Mouse (Mus musculus) limb, embryonic 14.5 days (tissue): ENCODE results near the gene Abcb6. TPM values are rescaled to one million over a fixed set of nuclear protein-coding genes. Genes with fewer than 3 reads are reported as not detected.

ENCODE experiments used
- ATAC-seq: fragments of 200-750 bp; cut with Nextera tagmentation; 2 replicates; pipeline ENCODE4 v1.8.0; 2017; ENCODE audit warnings: low read depth, moderate number of reproducible peaks, moderate TSS enrichment; ENCODE audit not compliant: low FRiP score
- DNase-seq: peaks from one replicate; pipeline ENCODE4 v3.0.0-alpha.2; 2015; ENCODE audit warnings: low spot score
- H3K27ac ChIP-seq: fragments of 300-500 bp; sonication (generic); replicated peaks from 2 replicates; pipeline ENCODE4 v1.5.1; 2014; ENCODE audit warnings: low read depth, mild to moderate bottlenecking, low read length, moderate library complexity, mixed read lengths
- H3K27me3 ChIP-seq: fragments of 300-500 bp; sonication (generic); 2 replicates; pipeline ENCODE4 v1.6.1; 2014; ENCODE audit warnings: low read length, mixed read lengths; ENCODE audit not compliant: control insufficient read depth, insufficient read depth
- H3K36me3 ChIP-seq: fragments of 300-500 bp; sonication (generic); 2 replicates; pipeline ENCODE4 v1.6.1; 2014; ENCODE audit warnings: mild to moderate bottlenecking, low read length, moderate library complexity, mixed read lengths; ENCODE audit not compliant: control insufficient read depth, insufficient read depth
- H3K4me1 ChIP-seq: fragments of 300-500 bp; sonication (generic); 2 replicates; pipeline ENCODE4 v1.6.1; 2014; ENCODE audit warnings: antibody characterized with exemption, low read length, mixed read lengths; ENCODE audit not compliant: control insufficient read depth, insufficient read depth
- H3K4me2 ChIP-seq: fragments of 300-500 bp; sonication (generic); replicated peaks from 2 replicates; pipeline ENCODE4 v1.6.1; 2014; ENCODE audit warnings: low read depth, mild to moderate bottlenecking, low read length, moderate library complexity; ENCODE audit not compliant: severe bottlenecking
- H3K4me3 ChIP-seq: fragments of 300-500 bp; sonication (generic); replicated peaks from 2 replicates; pipeline ENCODE4 v1.5.1; 2014; ENCODE audit warnings: low read length
- H3K9ac ChIP-seq: fragments of 300-500 bp; sonication (generic); 2 replicates; pipeline ENCODE4 v1.6.1; 2014; ENCODE audit warnings: mild to moderate bottlenecking, low read depth, low read length, moderate library complexity; ENCODE audit not compliant: severe bottlenecking
- H3K9me3 ChIP-seq: fragments of 300-500 bp; sonication (generic); 2 replicates; pipeline ENCODE4 v1.6.1; 2016; ENCODE audit warnings: low read length; ENCODE audit not compliant: control insufficient read depth
- POLR2A ChIP-seq: fragments of 200-500 bp; IDR thresholded peaks from 2 replicates; pipeline ENCODE4 v1.8.0; 2012; ENCODE audit warnings: inconsistent platforms, mild to moderate bottlenecking, moderate library complexity, borderline replicate concordance; ENCODE audit not compliant: insufficient read depth, insufficient read length; ENCODE audit errors: extremely low read depth
- WGBS: fragments of 180-500 bp; shearing (Covaris S2); extraction: QIAGEN DNeasy Blood & Tissue Kit; methylation state at CpG from one replicate; pipeline ENCODE4 v1.1.7; 2014; 5-methylcytosine and 5-hydroxymethylcytosine counted together
- polyA plus RNA-seq, 2 experiments: library from polyadenylated mRNA; depleted of rRNA in 1 of 2; stranded (reverse) in 1 of 2; unstranded in 1 of 2; fragments of >200 nt; fragmentation: Nextera tagmentation in 1 of 2; extraction: Ambion mirVana in 1 of 2; gene quantifications; 2 replicates each; pipeline versions ENCODE4 v1.2.1 to v1.2.3; 2012 to 2014

Abcb6 gene
- polyA plus RNA-seq, 2 experiments, result 27.3 to 29.7 TPM

DNA sequence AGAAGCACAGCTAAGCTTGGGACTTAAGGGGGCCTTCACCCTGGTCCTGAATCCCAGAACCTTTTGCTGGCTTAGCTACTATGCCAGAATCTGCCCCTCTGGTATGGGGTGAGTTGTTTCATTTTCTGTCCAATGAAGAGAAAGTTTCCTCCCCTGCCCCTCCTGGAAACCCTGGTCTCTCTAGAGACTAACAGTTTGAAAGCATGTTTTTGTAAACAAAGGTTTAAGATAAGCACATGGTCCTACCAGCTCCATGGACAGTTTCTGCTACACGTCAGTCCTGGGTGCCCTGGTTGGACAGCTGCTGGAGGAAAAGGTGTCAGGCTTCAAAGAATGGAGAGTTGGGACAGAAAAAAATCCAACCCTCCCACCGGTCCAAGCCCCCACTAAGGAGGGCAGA, 10.4 kb upstream of the Abcb6 start:
- DNase-seq (no peak), ATAC-seq (no peak)
- Histone ChIP-seq H3K27me3 (no peaks in the 10 kb centered on the region), H3K9me3 (no peaks in the 10 kb centered on the region), H3K27ac (no peak overlapping the region), H3K4me2 (peak overlapping the region; percentile 90), H3K9ac (no peak overlapping the region), H3K36me3 (peaks cover 29% of the 10 kb centered on the region), H3K4me3 (peak overlapping the region; percentile 87), H3K4me1 (peaks cover 19% of the 10 kb centered on the region)
- 55% methylated on average over 2 of the region's 2 CpGs for WGBS
- no peak for TF ChIP-seq POLR2A

DNA sequence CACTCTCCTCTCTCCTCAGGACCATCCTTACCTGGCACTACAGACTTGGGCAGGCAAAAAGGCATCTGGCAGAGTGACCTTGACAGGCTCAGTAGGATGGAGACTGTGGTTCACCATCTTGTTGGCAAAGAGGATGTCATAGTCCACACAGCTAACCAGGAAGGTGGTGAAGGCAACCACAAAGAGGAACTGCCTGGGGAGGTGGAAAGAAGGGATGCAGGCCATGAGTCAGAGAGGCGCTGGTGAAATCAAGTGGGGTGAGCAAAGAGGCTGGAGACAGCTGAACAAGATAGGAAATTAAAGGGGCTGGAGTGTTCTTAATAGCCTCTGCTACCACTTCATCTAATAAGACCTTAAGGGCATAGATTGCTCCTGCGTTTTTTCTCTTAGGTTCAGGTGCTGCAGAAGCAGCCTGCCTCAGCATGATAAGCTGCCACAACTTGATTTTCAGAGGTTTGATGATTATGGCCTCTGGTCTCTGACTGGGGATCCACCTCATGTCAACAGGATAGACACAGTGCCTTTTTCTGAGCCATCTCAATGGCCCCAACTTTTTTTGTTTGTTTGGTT, 7.8 kb upstream of the Abcb6 start:
- Histone ChIP-seq H3K4me2 (no peak overlapping the region), H3K9me3 (no peaks in the 10 kb centered on the region), H3K9ac (no peak overlapping the region), H3K36me3 (peaks cover 52% of the 10 kb centered on the region), H3K27me3 (no peaks in the 10 kb centered on the region), H3K27ac (no peak overlapping the region), H3K4me3 (no peak overlapping the region), H3K4me1 (peaks cover 11% of the 10 kb centered on the region)
- 86% methylated on average over 2 of the region's 2 CpGs for WGBS
- no peak for ATAC-seq
- no peak for DNase-seq
- TF ChIP-seq POLR2A, result no peak

DNA sequence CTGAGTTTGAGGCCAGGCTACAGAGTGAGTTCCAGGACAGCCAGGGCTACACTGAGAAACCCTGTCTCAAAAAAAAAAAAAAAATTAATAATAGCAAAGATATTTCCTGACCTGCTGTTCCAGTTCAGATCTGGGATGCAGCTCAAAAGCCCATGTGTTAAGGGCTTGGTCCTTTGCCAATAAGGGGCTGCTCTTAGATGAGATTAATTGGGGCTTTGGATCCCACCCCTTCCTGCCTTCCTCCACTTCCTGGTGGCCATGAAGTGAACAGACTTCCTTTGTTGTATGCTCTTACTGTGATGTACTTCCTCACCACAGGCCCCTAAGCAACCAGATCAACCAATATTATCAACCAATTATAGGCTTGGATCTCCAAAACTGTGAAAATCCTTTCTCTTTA, 6.9 kb upstream of the Abcb6 start:
- Histone ChIP-seq H3K4me2 (no peak overlapping the region), H3K36me3 (peaks cover 61% of the 10 kb centered on the region), H3K4me3 (no peak overlapping the region), H3K4me1 (peaks cover 10% of the 10 kb centered on the region), H3K9ac (no peak overlapping the region), H3K9me3 (no peaks in the 10 kb centered on the region), H3K27ac (no peak overlapping the region), H3K27me3 (no peaks in the 10 kb centered on the region)
- DNase-seq, result no peak
- TF ChIP-seq POLR2A, result no peak
- ATAC-seq, result no peak

DNA sequence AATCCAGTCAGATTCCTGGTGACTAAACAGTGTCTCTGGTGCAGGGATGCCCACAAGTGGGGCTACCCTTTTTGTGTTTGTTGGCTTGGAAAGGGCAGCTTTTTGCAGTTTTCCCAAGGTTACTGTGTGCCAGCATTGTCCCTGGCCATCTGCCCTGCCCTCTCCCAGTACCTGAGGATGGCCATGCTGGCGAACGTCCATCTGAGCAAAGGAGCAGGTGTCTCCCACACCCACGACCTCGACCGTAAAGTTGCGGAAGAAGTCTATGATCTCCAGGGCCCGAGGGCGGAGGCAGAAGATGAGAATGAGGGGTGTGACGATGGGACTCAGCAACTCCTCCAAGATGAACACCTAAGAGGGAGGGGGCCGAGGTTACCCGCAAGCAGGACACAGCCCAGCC, 5.3 kb upstream of the Abcb6 start:
- peaks cover 66% of the 10 kb centered on the region for H3K36me3 ChIP-seq
- DNase-seq (no peak), ATAC-seq (no peak)
- H3K4me3 ChIP-seq, result no peak overlapping the region
- no peak overlapping the region for H3K9ac ChIP-seq
- no peak for TF ChIP-seq POLR2A
- no peaks in the 10 kb centered on the region for H3K9me3 ChIP-seq
- no peak overlapping the region for H3K27ac ChIP-seq
- no peak overlapping the region for H3K4me2 ChIP-seq
- 87% methylated on average over 11 of the region's 11 CpGs for WGBS
- peaks cover 1% of the 10 kb centered on the region; the same call in 1 of the 2 replicates for H3K4me1 ChIP-seq
- no peaks in the 10 kb centered on the region for H3K27me3 ChIP-seq

DNA sequence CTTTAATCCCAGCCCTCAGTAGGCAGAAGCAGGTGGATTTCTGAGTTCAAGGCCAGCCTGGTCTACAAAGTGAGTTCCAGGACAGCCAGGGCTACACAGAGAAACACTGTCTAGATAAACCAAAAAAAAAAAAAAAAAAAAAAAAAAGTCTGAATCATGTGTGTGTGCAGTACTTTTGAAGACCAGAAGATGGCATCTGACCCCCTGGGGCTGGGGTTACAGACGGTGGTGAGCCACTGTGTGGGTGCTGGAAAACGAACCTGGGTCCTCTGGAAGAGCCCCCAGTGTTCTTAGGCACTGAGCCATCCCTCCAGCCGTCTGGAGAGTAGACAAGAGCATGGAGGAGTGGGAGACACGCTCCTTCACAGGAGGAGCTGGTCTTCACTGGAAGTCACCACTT, 2.0 kb upstream of the Abcb6 start:
- no peak overlapping the region for H3K4me3 ChIP-seq
- no peak for TF ChIP-seq POLR2A
- no peak overlapping the region for H3K27ac ChIP-seq
- no peak for DNase-seq
- H3K27me3 ChIP-seq, result no peaks in the 10 kb centered on the region
- H3K36me3 ChIP-seq, result peaks cover 66% of the 10 kb centered on the region
- H3K9me3 ChIP-seq, result no peaks in the 10 kb centered on the region
- WGBS, result 81% methylated on average over 4 of the region's 4 CpGs
- no peak overlapping the region for H3K9ac ChIP-seq
- no peak overlapping the region for H3K4me2 ChIP-seq
- H3K4me1 ChIP-seq, result peaks cover 7% of the 10 kb centered on the region
- no peak for ATAC-seq

DNA sequence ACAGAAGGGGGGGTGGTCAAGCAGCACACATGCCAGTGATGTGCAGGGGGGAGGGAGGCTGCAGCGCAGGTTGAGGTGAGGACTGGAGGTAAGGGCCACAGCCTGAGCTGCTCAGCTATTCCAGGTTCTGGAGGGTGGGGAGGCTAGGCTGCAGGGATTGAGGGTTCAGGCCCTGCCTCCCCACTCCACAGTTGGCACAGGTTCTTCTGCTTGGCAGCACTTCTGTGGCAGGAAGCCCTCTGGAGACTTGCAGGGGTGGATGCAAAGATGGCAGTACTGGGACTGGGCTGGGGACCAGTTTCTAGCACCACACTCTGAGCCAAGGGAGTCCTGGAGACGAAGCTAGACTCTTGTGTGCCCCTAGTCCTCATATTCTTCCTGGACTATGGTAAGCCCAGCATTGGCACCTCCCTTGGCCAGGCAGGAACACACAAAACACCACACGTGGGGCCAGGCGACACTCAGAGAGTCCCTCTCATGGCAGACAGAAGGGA, 1.2 kb upstream of the Abcb6 start:
- 85% methylated on average over 4 of the region's 4 CpGs for WGBS
- Histone ChIP-seq H3K4me1 (peaks cover 7% of the 10 kb centered on the region), H3K9ac (no peak overlapping the region), H3K4me3 (no peak overlapping the region), H3K27me3 (no peaks in the 10 kb centered on the region), H3K9me3 (no peaks in the 10 kb centered on the region), H3K27ac (no peak overlapping the region), H3K36me3 (peaks cover 65% of the 10 kb centered on the region), H3K4me2 (no peak overlapping the region)
- ATAC-seq, result no peak
- DNase-seq, result no peak
- TF ChIP-seq POLR2A, result no peak
